Mouse (Mus musculus) intestine, postnatal 0 days (tissue): ENCODE results near the gene Metrnl. TPM values are rescaled to one million over a fixed set of nuclear protein-coding genes. Genes with fewer than 3 reads are reported as not detected.

Experiments used
- ATAC-seq: fragments of 200-750 bp; cut with Nextera tagmentation; 2 replicates; pipeline ENCODE4 v1.8.0; 2017; ENCODE audit warnings: mild to moderate bottlenecking, moderate TSS enrichment, moderate library complexity
- H3K27ac ChIP-seq: fragments of 300-500 bp; sonication (generic); 2 replicates; pipeline ENCODE4 v1.5.1; 2014; ENCODE audit warnings: mild to moderate bottlenecking, low read depth, low read length, moderate library complexity
- H3K27me3 ChIP-seq: fragments of 300-500 bp; sonication (generic); replicated peaks from 2 replicates; pipeline ENCODE4 v1.6.1; 2014; ENCODE audit warnings: low read length, mixed read lengths; ENCODE audit not compliant: control insufficient read depth, insufficient read depth
- H3K36me3 ChIP-seq: fragments of 300-500 bp; sonication (generic); 2 replicates; pipeline ENCODE4 v1.6.1; 2014; ENCODE audit warnings: mild to moderate bottlenecking, moderate library complexity; ENCODE audit not compliant: control insufficient read depth, insufficient read depth
- H3K4me1 ChIP-seq: fragments of 300-500 bp; sonication (generic); replicated peaks from 2 replicates; pipeline ENCODE4 v1.6.1; 2014; ENCODE audit warnings: antibody characterized with exemption, low read length, mixed read lengths; ENCODE audit not compliant: control insufficient read depth, insufficient read depth
- H3K4me2 ChIP-seq: fragments of 300-500 bp; sonication (generic); replicated peaks from 2 replicates; pipeline ENCODE4 v1.6.1; 2014; ENCODE audit warnings: low read depth, mild to moderate bottlenecking, moderate library complexity
- H3K4me3 ChIP-seq: fragments of 300-500 bp; sonication (generic); 2 replicates; pipeline ENCODE4 v1.5.1; 2014; ENCODE audit warnings: low read depth, low read length
- H3K9ac ChIP-seq: fragments of 300-500 bp; sonication (generic); 2 replicates; pipeline ENCODE4 v1.6.1; 2014; ENCODE audit warnings: mild to moderate bottlenecking, low read depth, low read length
- H3K9me3 ChIP-seq: fragments of 300-500 bp; sonication (generic); 2 replicates; pipeline ENCODE4 v1.6.1; 2016; ENCODE audit warnings: mixed run types; ENCODE audit not compliant: control insufficient read depth
- CTCF ChIP-seq: sonication (generic); IDR thresholded peaks from 2 replicates; pipeline ENCODE4 v1.5.1; 2016; ENCODE audit warnings: low read depth, mild to moderate bottlenecking, control low read depth, antibody characterized with exemption, moderate library complexity
- WGBS: fragments of 180-500 bp; shearing (Covaris S2); extraction: QIAGEN DNeasy Blood & Tissue Kit; methylation state at CpG from one replicate; pipeline ENCODE4 v1.1.7; 2014; 5-methylcytosine and 5-hydroxymethylcytosine counted together
- polyA plus RNA-seq: library from polyadenylated mRNA; unstranded; fragments of >200 nt; fragmentation: Nextera tagmentation; extraction: Ambion mirVana; gene quantifications from 2 replicates; pipeline ENCODE4 v1.2.1, GENCODE M21; 2015

The Metrnl gene
- polyA plus RNA-seq, 1 experiment from 2014 or later: 50.9 TPM

- Histone ChIP-seq H3K27ac (no peak overlapping the region), H3K4me2 (no peak overlapping the region), H3K4me3 (no peak overlapping the region), H3K9me3 (no peaks in the 10 kb centered on the region), H3K27me3 (no peaks in the 10 kb centered on the region), H3K4me1 (no peaks in the 10 kb centered on the region), H3K36me3 (no peaks in the 10 kb centered on the region), H3K9ac (no peak overlapping the region)
- no peak for ATAC-seq
- peak; percentile 37; the same call in 1 of the 2 replicates for TF ChIP-seq CTCF
- 95% methylated on average over 5 of the region's 5 CpGs for WGBS
These were observed 5.9 kb upstream of the Metrnl start for GRCm38 (mm10) chr11:121695304-121696064.

GRCm38 (mm10) chr11:121697271-121697670 lies 4.1 kb upstream of the Metrnl start:
- Histone ChIP-seq H3K9ac (no peak overlapping the region), H3K27me3 (no peaks in the 10 kb centered on the region), H3K9me3 (no peaks in the 10 kb centered on the region), H3K4me1 (no peaks in the 10 kb centered on the region), H3K27ac (no peak overlapping the region), H3K4me2 (no peak overlapping the region), H3K4me3 (no peak overlapping the region), H3K36me3 (no peaks in the 10 kb centered on the region)
- no peak for ATAC-seq
- 90% methylated on average over 4 of the region's 4 CpGs for WGBS
- no peak for TF ChIP-seq CTCF

GRCm38 (mm10) chr11:121698381-121698955 lies 2.9 kb upstream of the Metrnl start:
- Histone ChIP-seq H3K4me2 (no peak overlapping the region), H3K27ac (peak overlapping the region; percentile 50), H3K27me3 (no peaks in the 10 kb centered on the region), H3K4me1 (no peaks in the 10 kb centered on the region), H3K4me3 (no peak overlapping the region), H3K9ac (no peak overlapping the region), H3K9me3 (no peaks in the 10 kb centered on the region), H3K36me3 (no peaks in the 10 kb centered on the region)
- peak; percentile 31 for ATAC-seq
- WGBS: 58% methylated on average over 5 of the region's 5 CpGs
- TF ChIP-seq CTCF: no peak

GRCm38 (mm10) chr11:121702111-121702894 lies 959 bp downstream of the Metrnl start:
- H3K9me3 ChIP-seq: no peaks in the 10 kb centered on the region
- peak overlapping the region; percentile 79 for H3K4me3 ChIP-seq
- H3K4me2 ChIP-seq: peak overlapping the region; percentile 94
- H3K4me1 ChIP-seq: 0 out of 2 replicates have a peak, but pooled peaks cover 6% of the 10 kb centered on the region
- H3K36me3 ChIP-seq: no peaks in the 10 kb centered on the region
- ATAC-seq: peak; percentile 85
- H3K27me3 ChIP-seq: no peaks in the 10 kb centered on the region
- peak overlapping the region; percentile 74 for H3K9ac ChIP-seq
- H3K27ac ChIP-seq: peak overlapping the region; percentile 87
- WGBS: under 1% methylated on average over 69 of the region's 69 CpGs
- peak; percentile 20; the same call in 1 of the 2 replicates for TF ChIP-seq CTCF

- no peaks in the 10 kb centered on the region for H3K27me3 ChIP-seq
- H3K9me3 ChIP-seq: no peaks in the 10 kb centered on the region
- H3K4me2 ChIP-seq: peak overlapping the region; percentile 94
- 0 out of 2 replicates have a peak, but pooled peaks cover 6% of the 10 kb centered on the region for H3K4me1 ChIP-seq
- peak overlapping the region; percentile 87 for H3K27ac ChIP-seq
- TF ChIP-seq CTCF: no peak
- H3K36me3 ChIP-seq: no peaks in the 10 kb centered on the region
- H3K9ac ChIP-seq: peak overlapping the region; percentile 74
- H3K4me3 ChIP-seq: peak overlapping the region; percentile 79
- WGBS: under 1% methylated on average over 40 of the region's 40 CpGs
- 0 out of 2 replicates have a peak, but pooled peaks have one; percentile 19 for ATAC-seq
These were observed 1.7 kb downstream of the Metrnl start for GRCm38 (mm10) chr11:121702895-121703618.
